Mouse (Mus musculus) brain, embryonic 14.5 days (tissue): ENCODE measurements around the gene Ankrd27. TPM values are rescaled to one million over a fixed set of nuclear protein-coding genes. Genes with fewer than 3 reads are reported as not detected.

Experiments
- DNase-seq: peaks from one replicate; pipeline ENCODE4 v3.0.0-alpha.2; 2011; ENCODE audit warnings: low read depth
- CTCF ChIP-seq: fragments of 200-500 bp; IDR thresholded peaks from 2 replicates; pipeline ENCODE4 v1.5.1; 2012; ENCODE audit warnings: inconsistent platforms, mild to moderate bottlenecking, moderate library complexity, borderline replicate concordance; ENCODE audit not compliant: insufficient read depth, insufficient read length; ENCODE audit errors: extremely low read depth
- POLR2A ChIP-seq: fragments of 200-500 bp; IDR thresholded peaks from 2 replicates; pipeline ENCODE4 v1.6.1; 2012; ENCODE audit warnings: mild to moderate bottlenecking, inconsistent platforms, borderline replicate concordance; ENCODE audit not compliant: poor library complexity, insufficient read depth, insufficient read length, severe bottlenecking; ENCODE audit errors: extremely low read depth
- polyA plus RNA-seq: library from polyadenylated mRNA; depleted of rRNA; stranded (reverse); fragments of >200 nt; gene quantifications from 2 replicates; pipeline ENCODE4 v1.2.3, GENCODE M21; 2012

The Ankrd27 gene
- polyA plus RNA-seq, 1 experiment, result 24.4 TPM

GRCm38 (mm10) chr7:35648239-35649069 lies 62.4 kb downstream of the Ankrd27 start:
- no peak for TF ChIP-seq POLR2A
- no peak for TF ChIP-seq CTCF

DNA sequence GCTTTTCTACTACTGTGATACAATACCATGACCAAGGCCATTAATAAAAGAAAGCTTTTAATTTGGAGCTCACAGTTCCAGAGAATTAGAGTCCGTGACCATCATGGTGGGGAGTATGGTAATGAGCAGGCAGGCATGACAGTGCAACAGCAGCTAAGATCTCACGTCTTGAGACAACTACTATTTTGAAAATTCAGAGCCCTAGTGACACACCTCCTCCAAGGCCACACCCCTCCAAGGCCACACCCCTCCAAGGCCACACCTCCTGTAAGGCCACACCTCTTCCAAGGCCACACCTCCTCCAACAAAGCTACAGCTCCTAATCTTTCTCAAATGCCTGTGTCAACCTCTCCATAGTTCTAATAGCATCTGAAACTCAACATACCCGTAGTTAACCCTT lies 63.0 kb downstream of the Ankrd27 start:
- DNase-seq, result peak; percentile 22
- no peak for TF ChIP-seq POLR2A
- TF ChIP-seq CTCF, result no peak

More at GRCm38 (mm10) chr7:35648239-35649069, 62.4 kb downstream of the Ankrd27 start:
- DNase-seq, result no peak

- TF ChIP-seq CTCF (peak; percentile 44; the same call in 1 of the 2 replicates), POLR2A (no peak)
- DNase-seq, result peak; percentile 67
These were observed 64.8 kb downstream of the Ankrd27 start for GRCm38 (mm10) chr7:35650716-35651410.

- TF ChIP-seq CTCF (no peak), POLR2A (no peak)
- no peak for DNase-seq
These were observed 65.7 kb downstream of the Ankrd27 start for GRCm38 (mm10) chr7:35651583-35652270.

DNA sequence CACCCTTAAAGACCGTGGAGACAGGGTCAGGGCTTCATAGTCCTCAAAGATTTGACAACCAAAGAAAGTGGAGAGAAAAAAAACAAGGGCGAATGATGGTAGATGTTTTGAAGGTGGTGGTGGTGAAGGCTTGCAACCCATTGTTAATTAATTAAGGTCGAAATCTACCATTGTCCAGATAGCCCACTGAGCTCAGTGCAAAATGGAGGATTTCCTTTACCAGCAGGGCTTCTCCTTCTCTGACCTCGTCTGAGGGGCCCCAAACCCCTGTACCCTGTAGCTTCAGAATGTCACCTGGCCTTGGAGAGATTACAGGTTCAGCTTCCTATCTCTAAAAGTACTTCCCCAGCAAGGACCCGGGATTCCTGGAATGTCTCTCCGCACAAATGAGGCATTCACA lies 71.8 kb downstream of the Ankrd27 start:
- no peak for DNase-seq
- TF ChIP-seq POLR2A, result no peak
- no peak for TF ChIP-seq CTCF

DNA sequence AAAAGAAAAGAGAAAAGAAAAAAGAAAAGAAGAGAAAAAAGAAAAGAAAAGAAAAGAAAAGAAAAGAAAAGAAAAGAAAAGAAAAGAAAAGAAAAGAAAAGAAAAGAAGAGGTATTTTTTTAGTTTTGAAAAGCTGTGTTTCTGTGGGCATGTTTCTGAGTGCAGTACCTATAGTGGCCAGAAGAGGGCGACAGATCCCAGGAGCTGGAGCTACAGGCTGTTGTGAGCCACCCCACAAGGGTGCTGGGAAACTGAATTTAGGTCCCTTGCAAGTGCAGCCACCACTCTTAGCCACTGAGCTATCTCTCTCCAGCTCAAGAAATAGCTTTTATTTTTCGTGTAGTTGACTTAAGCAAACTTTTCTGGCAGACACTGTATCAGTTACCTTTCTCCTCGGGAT lies 73.1 kb downstream of the Ankrd27 start:
- TF ChIP-seq POLR2A (no peak), CTCF (peak; percentile 72)
- DNase-seq, result no peak

DNA sequence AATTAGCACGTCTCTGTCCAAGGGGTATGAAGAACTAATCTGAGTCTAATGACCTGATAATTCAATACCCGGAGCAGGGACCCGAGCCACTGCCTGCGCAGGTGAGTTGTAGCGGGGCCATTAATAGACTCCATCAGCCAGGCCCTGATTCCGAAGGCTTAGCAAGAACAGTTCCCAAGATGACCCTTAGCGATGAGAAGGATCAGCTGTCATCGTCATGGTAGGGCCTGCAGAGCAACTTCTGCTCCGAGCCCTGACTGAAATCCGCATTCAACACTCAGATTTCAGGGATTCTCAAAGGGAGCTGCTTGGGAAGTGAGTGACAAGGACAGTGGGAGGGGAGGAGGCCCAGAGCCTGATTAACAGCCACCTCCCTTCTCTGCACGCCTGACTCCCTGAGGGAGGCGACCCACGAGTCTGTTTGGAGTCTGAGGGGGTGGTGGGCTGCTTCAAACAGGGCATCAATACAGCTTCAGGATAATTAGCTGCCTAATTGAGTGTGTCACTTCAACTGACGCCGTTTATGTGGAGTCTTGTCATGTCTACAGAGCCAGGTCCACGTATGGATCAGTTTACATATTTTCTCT lies 77.8 kb downstream of the Ankrd27 start:
- DNase-seq, result peak; percentile 64
- no peak for TF ChIP-seq POLR2A
- TF ChIP-seq CTCF, result no peak

- no peak for TF ChIP-seq POLR2A
- no peak for TF ChIP-seq CTCF
- peak; percentile 93 for DNase-seq
These were observed 82.3 kb downstream of the Ankrd27 start for GRCm38 (mm10) chr7:35668066-35669041.

DNA sequence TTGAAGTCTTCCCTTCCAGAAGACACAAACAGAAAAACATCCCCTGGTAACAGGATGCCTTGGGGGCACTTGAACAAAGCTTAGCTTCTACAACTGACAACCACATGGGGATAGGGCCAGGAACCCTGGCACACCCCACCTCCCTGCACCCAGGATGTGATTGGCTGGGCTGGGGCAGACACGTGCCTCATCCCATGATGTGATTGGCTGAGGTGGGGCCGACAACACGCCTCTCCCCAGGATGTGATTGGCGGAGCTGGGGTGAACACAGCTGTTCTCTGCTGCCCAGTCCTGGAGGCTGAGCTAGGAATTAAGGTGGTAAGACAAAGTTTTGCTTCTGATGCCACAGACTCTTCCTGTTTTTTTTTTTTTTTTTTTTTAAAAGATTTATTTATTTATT lies 92.9 kb downstream of the Ankrd27 start:
- no peak for DNase-seq
- TF ChIP-seq POLR2A (no peak), CTCF (no peak)

DNA sequence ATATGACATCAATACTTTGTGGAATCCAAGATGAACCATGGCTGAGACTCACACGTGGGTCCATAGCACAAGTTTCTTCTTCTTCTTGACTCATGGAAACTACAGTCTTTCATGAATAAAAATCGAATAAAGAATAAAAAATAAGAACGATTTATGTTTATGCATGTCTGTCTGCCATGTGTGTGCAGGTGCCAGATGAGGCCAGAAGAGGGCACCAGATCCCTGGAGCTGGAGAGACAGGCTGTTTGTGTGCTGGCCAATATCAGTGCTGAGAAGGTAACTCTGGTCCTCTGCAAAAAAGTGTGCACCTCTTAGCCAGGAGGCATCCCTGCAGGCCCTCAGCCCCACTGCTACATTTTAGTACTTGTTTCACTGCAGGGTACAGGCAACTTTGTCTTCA lies 95.5 kb downstream of the Ankrd27 start:
- no peak for DNase-seq
- TF ChIP-seq CTCF (peak; percentile 26; the same call in 1 of the 2 replicates), POLR2A (no peak)
